Comparison of ENCODE assay signal across 33 mouse cellular contexts in genomic region chr17:65857617-65858016, GRCm38 (mm10). TPM values are rescaled to one million over a fixed set of nuclear protein-coding genes. Genes with fewer than 3 reads are reported as not detected.
DNase-seq lines count a peak whose midpoint lies in the region; ATAC-seq and TF ChIP-seq lines count a peak whose summit lies in the region.
"Had no signal": no experiment of that assay in that cellular context is flagged by ENCODE, and none has a peak within 500 bp of the region (broad histone marks: within the 10 kb centered on the region; RNA-seq: fewer than 3 reads in every experiment).

No protein-coding gene starts in this region.

- H3K4me3 ChIP-seq in G1E (ENCODE audit: low read depth, low read length): no peak overlapping the region; the same call in 1 of the 2 replicates
- no peak overlapping the region for H3K4me3 ChIP-seq in liver, embryonic 13.5 days (replicated peaks)
- no peak overlapping the region for H3K4me3 ChIP-seq in limb, embryonic 10.5 days
- H3K4me3 ChIP-seq: erythroblast, embryonic 14.5 days; forebrain, embryonic 12.5 days; heart, embryonic 15.5 days; hindbrain, embryonic 12.5 days; intestine, embryonic 15.5 days; limb, embryonic 13.5 days; midbrain, embryonic 10.5 days; midbrain, embryonic 15.5 days; neural tube, embryonic 15.5 days had no signal

- H3K4me1 ChIP-seq in G1E (ENCODE audit: insufficient read depth, low read depth, low read length): peaks cover 46% of the 10 kb centered on the region
- H3K4me1 ChIP-seq in liver, embryonic 13.5 days (replicated peaks): peaks cover 27% of the 10 kb centered on the region
- H3K4me1 ChIP-seq in limb, embryonic 10.5 days: no peaks in the 10 kb centered on the region
- H3K4me1 ChIP-seq: forebrain, embryonic 12.5 days; heart, embryonic 15.5 days; hindbrain, embryonic 12.5 days; intestine, embryonic 15.5 days; limb, embryonic 13.5 days; midbrain, embryonic 10.5 days; midbrain, embryonic 15.5 days; neural tube, embryonic 15.5 days had no signal

- no peak overlapping the region for H3K9ac ChIP-seq in liver, embryonic 13.5 days
- H3K9ac ChIP-seq: forebrain, embryonic 12.5 days; forebrain, postnatal 0 days; heart, embryonic 15.5 days; hindbrain, embryonic 12.5 days; intestine, embryonic 15.5 days; limb, embryonic 13.5 days; midbrain, embryonic 15.5 days; neural tube, embryonic 15.5 days had no signal

- H3K9me3 ChIP-seq in G1E (replicated peaks): peaks cover 18% of the 10 kb centered on the region
- no peaks in the 10 kb centered on the region for H3K9me3 ChIP-seq in liver, embryonic 13.5 days (replicated peaks)
- no peaks in the 10 kb centered on the region for H3K9me3 ChIP-seq in limb, embryonic 10.5 days (replicated peaks)
- H3K9me3 ChIP-seq: forebrain, embryonic 12.5 days; heart, embryonic 15.5 days; hindbrain, embryonic 12.5 days; intestine, embryonic 15.5 days; midbrain, embryonic 10.5 days; midbrain, embryonic 15.5 days; neural tube, embryonic 15.5 days had no signal

- WGBS in liver, embryonic 13.5 days (ENCODE audit: insufficient replicate concordance): 17% methylated on average over 4 of the region's 4 CpGs
- 86% methylated on average over 4 of the region's 4 CpGs for WGBS in limb, embryonic 10.5 days

- peak; percentile 53 for DNase-seq in G1E (ENCODE audit: low spot score)
- DNase-seq in MEL-GATA-1-ER (ENCODE audit: extremely low read depth, low read depth): peak; percentile 24
- no peak for DNase-seq in liver, embryonic 13.5 days
- no peak for DNase-seq in T-cell, adult 2 months (ENCODE audit: low spot score)
- no peak for DNase-seq in retina, embryonic 14.5 days (ENCODE audit: low spot score)
- DNase-seq in limb, embryonic 10.5 days (ENCODE audit: low spot score): no peak
- DNase-seq: adrenal gland, postnatal 14 days; cerebellum, adult 11-12 months; cerebellum, adult 9-11 months; forebrain, postnatal 0 days; heart, postnatal 36 days; kidney, adult 2 months; kidney, postnatal 4 days; lung, adult 2 months; lung, postnatal 10 days; right cerebral cortex, adult 18-20 months; spleen, adult 18-20 months; thymus, adult 2 months; thymus, postnatal 36 days had no signal

- no peaks in the 10 kb centered on the region for H3K27me3 ChIP-seq in G1E (ENCODE audit: insufficient read depth, low read length)
- H3K27me3 ChIP-seq in liver, embryonic 13.5 days: no peaks in the 10 kb centered on the region
- no peaks in the 10 kb centered on the region for H3K27me3 ChIP-seq in limb, embryonic 10.5 days (ENCODE audit: low read depth, poor library complexity, severe bottlenecking)
- H3K27me3 ChIP-seq: forebrain, embryonic 12.5 days; heart, embryonic 15.5 days; hindbrain, embryonic 12.5 days; intestine, embryonic 15.5 days; limb, embryonic 13.5 days; midbrain, embryonic 15.5 days; neural tube, embryonic 15.5 days had no signal

- peaks cover 82% of the 10 kb centered on the region for H3K36me3 ChIP-seq in G1E (replicated peaks)
- peaks cover 65% of the 10 kb centered on the region for H3K36me3 ChIP-seq in liver, embryonic 13.5 days
- peaks cover 75% of the 10 kb centered on the region for H3K36me3 ChIP-seq in limb, embryonic 10.5 days

- no peak overlapping the region for H3K4me2 ChIP-seq in liver, embryonic 13.5 days
- H3K4me2 ChIP-seq: forebrain, embryonic 12.5 days; heart, embryonic 15.5 days; hindbrain, embryonic 12.5 days; intestine, embryonic 15.5 days; limb, embryonic 13.5 days; midbrain, embryonic 15.5 days; neural tube, embryonic 15.5 days had no signal

- H3K27ac ChIP-seq in liver, embryonic 13.5 days: 0 out of 2 replicates have a peak overlapping the region, but pooled peaks have one; percentile 26
- no peak overlapping the region for H3K27ac ChIP-seq in limb, embryonic 10.5 days
- H3K27ac ChIP-seq: forebrain, embryonic 12.5 days; heart, embryonic 15.5 days; hindbrain, embryonic 12.5 days; hindbrain, postnatal 0 days; intestine, embryonic 15.5 days; kidney, postnatal 0 days; limb, embryonic 13.5 days; macrophage; midbrain, embryonic 10.5 days; midbrain, embryonic 15.5 days; neural tube, embryonic 15.5 days had no signal

- TF ChIP-seq CTCF in G1E (IDR thresholded peaks at IDR 0.05; ENCODE audit: low read depth, low read length): no peak

- ATAC-seq in G1E (ENCODE audit: extremely low read depth, insufficient number of reproducible peaks, low FRiP score, poor library complexity, severe bottlenecking): peak; percentile 90
- peak; percentile 58 for ATAC-seq in liver, embryonic 13.5 days (ENCODE audit: low read depth)
- ATAC-seq in megakaryocyte progenitor cell, adult 5-6 weeks (replicated peaks; ENCODE audit: poor library complexity): peak; percentile 27
- ATAC-seq: CD4-positive, CD25-positive, alpha-beta regulatory T cell, adult 4 months; forebrain, postnatal 0 days; hindbrain, postnatal 0 days; intestine, embryonic 15.5 days; midbrain, embryonic 15.5 days had no signal

RNA-seq across cellular contexts. Expression of gene Ralbp1, which starts 28.0 kb away (rescaled TPM):
- total RNA-seq in G1E (2014; fragmentation: Nextera tagmentation) (29.6 and 32.5 TPM in 2 replicates), G1E (2017) (63.1 and 69.1 TPM in 2 replicates)
- polyA plus RNA-seq in G1E (2012): 54.8 and 58.4 TPM in 2 replicates
- 47.2 and 53.3 TPM in 2 replicates for polyA plus RNA-seq in liver, embryonic 13.5 days (2015; fragmentation: Nextera tagmentation; extraction: Ambion mirVana)
- 33.8 and 35.2 TPM in 2 replicates for total RNA-seq in megakaryocyte progenitor cell, adult 5-6 weeks (2015)
- 92.5 and 96.5 TPM in 2 replicates for total RNA-seq in megakaryocyte progenitor cell, adult 5-6 weeks (2017)
- polyA plus RNA-seq in limb, embryonic 10.5 days (2016; fragmentation: Nextera tagmentation; extraction: Ambion mirVana): 53.4 and 64.7 TPM in 2 replicates

Comparison
In these comparisons a context has a peak if more than half of its experiments do, and no peak if none do; other contexts are left out.
1. ATAC-seq: peak in every context shown above with its lines; median percentile 90 in G1E; 58 in liver, embryonic 13.5 days; 27 in megakaryocyte progenitor cell, adult 5-6 weeks.
2. DNase-seq: peak in G1E (single experiment) and MEL-GATA-1-ER (single experiment); none in liver, embryonic 13.5 days (single experiment), T-cell, adult 2 months (single experiment), retina, embryonic 14.5 days (single experiment) and limb, embryonic 10.5 days (single experiment).